Mouse (Mus musculus) frontal cortex, postnatal 36 days (tissue): ENCODE measurements around the gene Aak1.
"Not testable (repeated sequence)": the region's sequence is repeated elsewhere in the genome, so short reads cannot be mapped to it uniquely, and the experiment has no call there.

Experiments
- DNase-seq, 2 experiments: peaks; one replicate each; pipeline ENCODE4 v3.0.0; 2022; ENCODE audit warnings: low spot score in 2 of 2

Aak1 gene

GRCm38 (mm10) chr6:87009692-87010328, 160.5 kb downstream of the Aak1 start:
- DNase-seq, result peak; percentile 94 to 95

- peak in 1 of 2 experiments; percentile 48 for DNase-seq
These were observed 167.6 kb downstream of the Aak1 start for GRCm38 (mm10) chr6:87016916-87017315.

GRCm38 (mm10) chr6:87018874-87019273, 169.6 kb downstream of the Aak1 start:
- DNase-seq, result no peak

GRCm38 (mm10) chr6:87021791-87022190, 172.5 kb downstream of the Aak1 start:
- DNase-seq, result no peak

GRCm38 (mm10) chr6:87026980-87027379, 177.7 kb downstream of the Aak1 start:
- no peak for DNase-seq

GRCm38 (mm10) chr6:87028881-87029280, 179.6 kb downstream of the Aak1 start:
- no peak for DNase-seq

- DNase-seq, result not testable (repeated sequence)
These were observed 182.0 kb downstream of the Aak1 start for GRCm38 (mm10) chr6:87031310-87031709.

- DNase-seq, result no peak
These were observed 183.1 kb downstream of the Aak1 start for GRCm38 (mm10) chr6:87032401-87032800.

- no peak for DNase-seq
These were observed 185.1 kb downstream of the Aak1 start for GRCm38 (mm10) chr6:87034395-87034794.

- no peak for DNase-seq
These were observed 188.7 kb downstream of the Aak1 start for GRCm38 (mm10) chr6:87037826-87038620.

- no peak for DNase-seq
These were observed 189.8 kb downstream of the Aak1 start for GRCm38 (mm10) chr6:87039161-87039560.

- peak; percentile 21 to 33 for DNase-seq
These were observed 191.7 kb downstream of the Aak1 start for GRCm38 (mm10) chr6:87040971-87041370.

- no peak for DNase-seq
These were observed 192.1 kb downstream of the Aak1 start for GRCm38 (mm10) chr6:87041431-87041830.

GRCm38 (mm10) chr6:87042004-87042336, 192.7 kb downstream of the Aak1 start:
- no peak for DNase-seq

- peak; percentile 95 to 96 for DNase-seq
These were observed 193.2 kb downstream of the Aak1 start, which contains the start of gene Gfpt1 for GRCm38 (mm10) chr6:87042337-87043130. Gene Gfpt1 (plus strand): TSS chr6:87042846.

- no peak for DNase-seq
These were observed 193.8 kb downstream of the Aak1 start for GRCm38 (mm10) chr6:87043131-87043516.

GRCm38 (mm10) chr6:87044895-87045294, 195.6 kb downstream of the Aak1 start:
- no peak for DNase-seq

GRCm38 (mm10) chr6:87045507-87045906, 196.2 kb downstream of the Aak1 start:
- no peak for DNase-seq

- not testable (repeated sequence) for DNase-seq
These were observed 199.4 kb downstream of the Aak1 start for GRCm38 (mm10) chr6:87048712-87049111.

GRCm38 (mm10) chr6:87051886-87052425, 202.6 kb downstream of the Aak1 start:
- peak; percentile 35 to 37 for DNase-seq
